Mouse (Mus musculus) c-Kit-negative CD71-positive TER-119-positive erythroid progenitor cells, embryonic 14.5 days (primary cell): ENCODE data around the gene 1700013F07Rik.
"Not testable (repeated sequence)": the region's sequence is repeated elsewhere in the genome, so short reads cannot be mapped to it uniquely, and the experiment has no call there.

Source experiments
- DNase-seq: peaks from one replicate; pipeline ENCODE4 v3.0.0-alpha.2; 2013; ENCODE audit warnings: low read depth, low spot score

1700013F07Rik gene

GRCm38 (mm10) chr3:108533951-108534350 lies at the start of gene 1700013F07Rik:
Gene 1700013F07Rik (plus strand): TSS chr3:108534150.
- no peak for DNase-seq

DNA sequence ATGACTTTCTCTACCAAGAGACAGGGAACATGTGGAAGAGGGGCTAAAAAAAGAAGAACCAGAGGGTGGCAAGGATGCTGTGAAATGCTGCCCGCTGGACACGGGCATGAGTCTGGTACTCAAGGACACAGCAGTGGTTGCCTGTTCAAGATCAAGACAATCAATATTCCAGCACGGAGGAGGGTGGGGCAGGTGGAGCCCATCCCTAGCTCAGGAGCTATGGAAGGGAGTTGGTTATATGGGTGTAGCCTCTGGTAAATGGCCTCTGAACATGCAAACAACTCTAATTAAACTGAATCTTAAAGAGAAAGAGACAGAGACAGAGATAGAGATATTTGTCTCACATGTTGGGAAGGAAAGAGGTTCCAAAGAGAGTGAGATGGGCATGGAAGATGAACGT lies 49.2 kb upstream of the 1700013F07Rik start:
- DNase-seq, result no peak

DNA sequence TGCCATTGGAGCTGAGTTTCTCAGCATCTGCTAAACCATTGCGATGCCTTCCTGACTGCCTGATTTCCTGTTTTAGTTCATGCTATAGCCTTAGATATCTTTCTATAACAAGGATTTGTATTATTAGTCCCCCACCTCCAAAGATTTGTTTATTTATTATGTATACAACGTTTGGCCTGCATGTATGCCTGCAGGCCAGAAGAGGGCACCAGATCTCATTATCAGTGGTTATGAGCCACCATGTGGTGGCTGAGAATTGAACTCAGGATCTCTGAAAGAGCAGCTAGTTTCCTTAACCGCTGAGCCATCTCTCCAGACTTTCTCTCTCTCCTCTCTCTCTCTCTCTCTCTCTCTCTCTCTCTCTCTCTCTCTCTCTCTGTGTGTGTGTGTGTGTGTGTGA lies 44.0 kb upstream of the 1700013F07Rik start:
- DNase-seq, result no peak

DNA sequence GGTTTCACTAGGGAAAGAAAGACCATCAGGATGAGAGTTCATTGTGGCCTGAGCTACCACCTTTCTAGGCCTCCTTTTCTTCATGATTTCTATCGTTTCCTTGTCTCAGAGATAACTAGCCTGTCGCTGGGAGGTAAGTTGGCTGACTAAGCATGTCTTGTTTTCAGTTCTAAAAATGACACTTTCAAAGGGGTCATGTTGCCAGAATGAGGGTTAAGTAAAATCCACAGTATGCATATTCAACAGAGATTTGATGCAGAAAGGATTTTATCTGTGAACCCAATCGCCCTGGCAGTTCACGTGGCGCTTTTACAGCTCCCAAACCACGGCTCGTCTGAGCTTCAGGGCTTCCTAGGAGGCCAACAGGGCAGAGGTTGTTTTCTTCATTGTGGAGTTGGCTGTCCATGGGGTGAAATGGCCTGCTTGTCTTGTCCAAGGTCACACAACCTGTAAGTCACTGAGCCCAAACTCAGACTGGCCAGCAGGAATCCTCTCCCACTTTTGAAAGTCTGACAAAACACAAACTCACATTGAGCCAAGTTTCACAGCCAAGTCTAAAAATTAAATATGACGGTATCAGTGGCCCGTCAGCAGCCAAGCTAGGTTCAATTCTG lies 39.0 kb upstream of the 1700013F07Rik start:
- DNase-seq, result no peak

DNA sequence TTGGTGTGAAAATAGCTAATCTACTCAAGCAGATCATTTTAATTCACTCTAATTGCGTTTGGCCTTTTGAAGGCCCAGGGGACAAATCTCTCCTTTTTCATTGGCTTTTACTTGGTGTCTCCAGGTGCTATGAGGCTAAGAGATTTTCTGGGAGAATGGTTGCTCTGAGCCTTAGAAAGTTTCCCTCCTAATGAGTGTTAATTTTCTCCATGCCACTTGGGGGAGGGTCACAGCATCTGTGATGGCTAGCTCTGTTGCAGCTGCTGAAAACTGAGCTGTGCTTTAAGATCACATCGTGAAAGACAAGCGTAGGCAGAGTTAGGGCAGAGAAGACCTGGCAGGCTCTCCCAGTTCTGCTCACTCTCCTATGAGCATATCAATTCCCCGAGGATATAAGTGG lies 38.5 kb upstream of the 1700013F07Rik start:
- no peak for DNase-seq

GRCm38 (mm10) chr3:108497602-108498001 lies 36.3 kb upstream of the 1700013F07Rik start:
- DNase-seq, result no peak

GRCm38 (mm10) chr3:108499826-108500225 lies 34.1 kb upstream of the 1700013F07Rik start:
- no peak for DNase-seq

DNA sequence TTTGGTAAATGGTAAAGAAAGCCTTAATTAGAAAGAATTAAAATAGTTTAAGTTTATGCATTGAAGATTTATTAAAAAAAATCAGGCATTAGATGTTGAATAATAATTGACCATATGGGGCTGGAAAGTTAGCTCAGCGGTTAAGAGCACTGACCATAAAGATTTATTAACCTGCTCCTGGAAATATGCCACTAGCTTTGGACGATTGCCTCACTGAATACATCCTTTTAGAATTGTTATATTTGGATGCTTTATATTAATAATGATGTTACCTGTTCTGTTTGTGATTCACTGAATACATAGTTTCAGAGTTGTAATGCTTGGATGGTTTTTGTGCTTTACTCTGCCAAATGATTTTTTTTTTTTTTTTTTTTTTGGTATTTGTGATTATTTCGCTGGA lies 32.5 kb upstream of the 1700013F07Rik start:
- DNase-seq, result not testable (repeated sequence)

- DNase-seq, result no peak
Measured at GRCm38 (mm10) chr3:108503908-108504307, 30.0 kb upstream of the 1700013F07Rik start.

- no peak for DNase-seq
Measured at GRCm38 (mm10) chr3:108508745-108509474, 25.0 kb upstream of the 1700013F07Rik start.

DNA sequence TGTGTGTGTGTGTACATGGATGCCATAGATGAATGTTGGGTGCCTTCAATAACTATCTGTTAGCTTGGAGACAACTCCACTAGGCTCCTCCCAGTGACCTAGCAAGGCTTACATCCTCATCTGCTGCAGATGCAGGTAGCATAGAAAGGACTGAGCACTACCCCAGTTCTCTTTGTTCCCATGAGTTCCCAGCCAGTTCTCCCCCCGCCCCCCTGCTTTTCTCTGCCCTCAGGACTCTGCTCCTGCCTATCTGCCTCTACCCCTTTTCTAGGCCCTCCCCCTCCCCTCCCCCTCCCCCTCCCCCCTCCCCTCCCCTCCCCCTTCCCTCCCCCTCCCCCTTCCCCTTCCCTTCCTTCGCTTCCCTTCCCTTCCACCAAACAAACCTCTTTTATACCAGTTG lies 23.8 kb upstream of the 1700013F07Rik start:
- no peak for DNase-seq

DNA sequence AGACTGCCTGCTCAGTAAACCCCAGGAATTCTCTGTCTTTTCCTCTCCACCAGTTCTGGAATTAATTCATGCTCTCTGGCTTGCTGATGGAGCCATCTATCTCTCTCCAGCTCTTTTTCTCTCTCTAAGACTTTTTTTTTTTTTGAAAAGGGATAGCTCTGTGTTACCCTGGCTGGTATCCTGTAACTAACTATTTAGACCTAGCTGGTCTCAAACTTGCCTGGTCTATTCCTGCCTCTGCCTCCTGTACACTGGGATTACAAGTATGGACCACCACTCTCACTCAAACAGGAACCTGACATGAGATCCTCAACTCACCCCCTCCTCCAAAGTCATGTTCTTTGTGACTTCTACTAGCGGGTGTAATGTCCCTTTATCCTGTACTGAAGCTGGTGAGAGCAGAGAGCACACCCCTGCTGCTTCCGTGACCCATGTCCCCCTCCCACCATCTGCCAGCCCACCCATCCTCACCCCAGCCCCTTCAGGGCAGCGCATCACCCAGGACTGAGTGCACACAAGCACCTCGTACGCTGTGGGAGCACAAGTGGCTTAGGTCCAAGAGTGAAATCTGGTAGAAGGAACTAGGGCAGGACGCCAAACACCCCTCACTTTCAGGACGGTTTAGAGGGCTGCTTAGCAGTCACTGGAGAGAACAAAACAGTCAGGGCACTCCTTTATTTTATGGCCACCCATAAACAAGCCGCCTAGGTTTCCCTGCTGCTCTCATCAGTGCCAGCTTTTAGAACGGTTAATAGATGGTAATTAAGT lies 23.1 kb upstream of the 1700013F07Rik start:
- no peak for DNase-seq

- DNase-seq, result no peak
Measured at GRCm38 (mm10) chr3:108513465-108513864, 20.5 kb upstream of the 1700013F07Rik start.

DNA sequence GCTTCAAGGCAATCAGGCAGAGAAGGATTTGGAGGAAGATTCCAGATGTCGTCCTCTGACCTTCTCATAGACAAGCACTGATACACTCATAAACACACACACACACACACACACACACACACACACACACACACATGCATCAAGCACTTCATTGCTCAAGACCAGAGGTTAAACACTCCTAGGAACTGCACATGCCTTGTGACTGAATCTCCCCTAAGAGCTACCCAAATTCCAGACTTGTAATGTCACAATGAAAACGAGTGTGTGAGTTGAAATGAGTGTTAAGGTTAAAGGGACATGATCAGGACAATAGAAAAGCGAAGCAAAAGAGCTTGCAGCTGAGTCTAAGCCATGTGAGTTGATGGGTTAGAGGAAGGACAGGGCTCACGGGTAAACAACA lies 15.7 kb upstream of the 1700013F07Rik start:
- no peak for DNase-seq

- no peak for DNase-seq
Measured at GRCm38 (mm10) chr3:108523415-108523814, 10.5 kb upstream of the 1700013F07Rik start.

DNA sequence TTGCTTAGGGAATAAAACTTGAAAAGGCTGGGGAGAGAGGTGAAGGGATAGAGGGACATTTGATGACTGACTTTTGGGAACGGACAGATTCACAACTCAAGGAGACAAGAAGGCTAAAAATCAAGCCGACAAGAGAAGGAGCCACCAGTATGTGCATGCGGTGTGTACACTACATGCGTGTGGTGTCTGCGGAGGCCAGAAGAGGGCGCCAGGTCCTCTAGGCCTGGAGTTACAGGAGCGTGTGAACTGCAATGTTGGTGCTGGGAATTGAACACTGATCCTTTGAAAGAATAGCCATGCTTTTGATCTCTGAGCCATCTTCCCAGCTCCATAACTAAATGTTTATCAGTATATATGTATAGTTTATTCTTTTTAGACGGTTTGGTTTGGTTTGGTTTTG lies 5.5 kb upstream of the 1700013F07Rik start:
- no peak for DNase-seq

- DNase-seq, result no peak
Measured at GRCm38 (mm10) chr3:108533114-108533885, 650 bp upstream of the 1700013F07Rik start.

GRCm38 (mm10) chr3:108535896-108536516 lies 2.1 kb downstream of the 1700013F07Rik start:
- no peak for DNase-seq

GRCm38 (mm10) chr3:108536517-108537260 lies 2.7 kb downstream of the 1700013F07Rik start, which contains the start of gene 5330417C22Rik:
Gene 5330417C22Rik (minus strand): TSS chr3:108536536.
- no peak for DNase-seq

- peak; percentile 62 for DNase-seq
Measured at GRCm38 (mm10) chr3:108537303-108537702, 3.4 kb downstream of the 1700013F07Rik start.
